Mouse (Mus musculus) limb, embryonic 14.5 days (tissue): Measurements from ENCODE around the gene Rpl36a-ps1. TPM values are rescaled to one million over a fixed set of nuclear protein-coding genes. Genes with fewer than 3 reads are reported as not detected.

Experiments
- ATAC-seq: fragments of 200-750 bp; cut with Nextera tagmentation; 2 replicates; pipeline ENCODE4 v1.8.0; 2017; ENCODE audit warnings: low read depth, moderate number of reproducible peaks, moderate TSS enrichment; ENCODE audit not compliant: low FRiP score
- DNase-seq: peaks from one replicate; pipeline ENCODE4 v3.0.0-alpha.2; 2015; ENCODE audit warnings: low spot score
- H3K27ac ChIP-seq: fragments of 300-500 bp; sonication (generic); replicated peaks from 2 replicates; pipeline ENCODE4 v1.5.1; 2014; ENCODE audit warnings: low read depth, mild to moderate bottlenecking, low read length, moderate library complexity, mixed read lengths
- H3K27me3 ChIP-seq: fragments of 300-500 bp; sonication (generic); 2 replicates; pipeline ENCODE4 v1.6.1; 2014; ENCODE audit warnings: low read length, mixed read lengths; ENCODE audit not compliant: control insufficient read depth, insufficient read depth
- H3K36me3 ChIP-seq: fragments of 300-500 bp; sonication (generic); 2 replicates; pipeline ENCODE4 v1.6.1; 2014; ENCODE audit warnings: mild to moderate bottlenecking, low read length, moderate library complexity, mixed read lengths; ENCODE audit not compliant: control insufficient read depth, insufficient read depth
- H3K4me1 ChIP-seq: fragments of 300-500 bp; sonication (generic); 2 replicates; pipeline ENCODE4 v1.6.1; 2014; ENCODE audit warnings: antibody characterized with exemption, low read length, mixed read lengths; ENCODE audit not compliant: control insufficient read depth, insufficient read depth
- H3K4me2 ChIP-seq: fragments of 300-500 bp; sonication (generic); replicated peaks from 2 replicates; pipeline ENCODE4 v1.6.1; 2014; ENCODE audit warnings: low read depth, mild to moderate bottlenecking, low read length, moderate library complexity; ENCODE audit not compliant: severe bottlenecking
- H3K4me3 ChIP-seq: fragments of 300-500 bp; sonication (generic); replicated peaks from 2 replicates; pipeline ENCODE4 v1.5.1; 2014; ENCODE audit warnings: low read length
- H3K9ac ChIP-seq: fragments of 300-500 bp; sonication (generic); 2 replicates; pipeline ENCODE4 v1.6.1; 2014; ENCODE audit warnings: mild to moderate bottlenecking, low read depth, low read length, moderate library complexity; ENCODE audit not compliant: severe bottlenecking
- H3K9me3 ChIP-seq: fragments of 300-500 bp; sonication (generic); 2 replicates; pipeline ENCODE4 v1.6.1; 2016; ENCODE audit warnings: low read length; ENCODE audit not compliant: control insufficient read depth
- POLR2A ChIP-seq: fragments of 200-500 bp; IDR thresholded peaks from 2 replicates; pipeline ENCODE4 v1.8.0; 2012; ENCODE audit warnings: inconsistent platforms, mild to moderate bottlenecking, moderate library complexity, borderline replicate concordance; ENCODE audit not compliant: insufficient read depth, insufficient read length; ENCODE audit errors: extremely low read depth
- WGBS: fragments of 180-500 bp; shearing (Covaris S2); extraction: QIAGEN DNeasy Blood & Tissue Kit; methylation state at CpG from one replicate; pipeline ENCODE4 v1.1.7; 2014; 5-methylcytosine and 5-hydroxymethylcytosine counted together
- polyA plus RNA-seq, 2 experiments: library from polyadenylated mRNA; depleted of rRNA in 1 of 2; stranded (reverse) in 1 of 2; unstranded in 1 of 2; fragments of >200 nt; fragmentation: Nextera tagmentation in 1 of 2; extraction: Ambion mirVana in 1 of 2; gene quantifications; 2 replicates each; pipeline versions ENCODE4 v1.2.1 to v1.2.3; 2012 to 2014

Gene Rpl36a-ps1
- polyA plus RNA-seq, 2 experiments, result 3.7 to 5.4 TPM

DNA sequence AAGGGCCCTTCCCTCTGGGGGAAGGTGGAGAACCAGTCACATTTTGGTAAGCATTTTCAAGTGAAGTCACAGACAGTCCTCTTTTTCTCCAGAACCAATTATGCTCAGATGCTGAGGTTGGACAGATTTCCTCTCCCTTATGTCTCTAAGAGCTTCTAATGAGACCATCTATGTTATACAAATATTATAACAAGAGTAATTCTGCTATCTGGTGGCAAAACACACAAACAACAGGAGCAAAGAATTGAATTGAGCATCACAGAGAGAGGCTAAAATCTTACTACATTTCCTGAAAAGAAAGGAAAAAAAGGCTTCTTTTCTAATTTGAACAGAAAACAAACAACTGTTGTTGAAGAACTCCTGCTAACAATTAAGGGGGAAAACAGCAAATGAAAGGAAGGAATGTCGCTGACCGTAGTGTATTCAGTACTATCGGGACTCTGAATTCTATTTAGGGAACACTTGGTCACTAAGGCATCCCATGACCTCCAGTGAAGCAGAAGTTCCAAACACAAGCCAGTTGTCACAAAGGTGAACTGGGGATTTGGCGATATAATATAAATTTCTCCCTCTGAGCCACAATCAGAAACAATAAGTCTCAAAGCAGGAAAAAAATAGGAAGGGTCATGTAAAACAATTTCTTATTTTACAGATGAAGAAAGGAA lies 42.4 kb downstream of the Rpl36a-ps1 start:
- 75% methylated on average over 4 of the region's 4 CpGs for WGBS
- no peak overlapping the region for H3K9ac ChIP-seq

More for the DNA sequence above, 42.4 kb downstream of the Rpl36a-ps1 start:
- Histone ChIP-seq H3K36me3 (no peaks in the 10 kb centered on the region), H3K27me3 (no peaks in the 10 kb centered on the region), H3K4me2 (no peak overlapping the region), H3K4me3 (no peak overlapping the region), H3K27ac (no peak overlapping the region), H3K4me1 (no peaks in the 10 kb centered on the region), H3K9me3 (no peaks in the 10 kb centered on the region)
- TF ChIP-seq POLR2A, result no peak
- ATAC-seq (no peak), DNase-seq (no peak)

Other genes starting within 250 kb of the Rpl36a-ps1 start
- gene Mzt1, start 51.8 kb upstream of the Rpl36a-ps1 start, polyA plus RNA-seq (2012; rRNA removed), result 53.2 and 56.0 TPM in 2 replicates
- gene Mzt1, start 51.8 kb upstream of the Rpl36a-ps1 start, polyA plus RNA-seq (2014; fragmentation: Nextera tagmentation; extraction: Ambion mirVana), result 44.3 and 48.4 TPM in 2 replicates
- 30.4 and 33.3 TPM in 2 replicates for gene Bora, start 51.9 kb upstream of the Rpl36a-ps1 start, polyA plus RNA-seq (2012; rRNA removed)
- gene Bora, start 51.9 kb upstream of the Rpl36a-ps1 start, polyA plus RNA-seq (2014; fragmentation: Nextera tagmentation; extraction: Ambion mirVana), result 45.5 and 48.6 TPM in 2 replicates
- gene Pibf1, start 105.1 kb upstream of the Rpl36a-ps1 start, polyA plus RNA-seq (2012; rRNA removed), result 7.2 and 9.8 TPM in 2 replicates
- gene Pibf1, start 105.1 kb upstream of the Rpl36a-ps1 start, polyA plus RNA-seq (2014; fragmentation: Nextera tagmentation; extraction: Ambion mirVana), result 14.5 and 17.7 TPM in 2 replicates
- 24.3 and 30.7 TPM in 2 replicates for gene Dis3, start 105.5 kb upstream of the Rpl36a-ps1 start, polyA plus RNA-seq (2012; rRNA removed)
- gene Dis3, start 105.5 kb upstream of the Rpl36a-ps1 start, polyA plus RNA-seq (2014; fragmentation: Nextera tagmentation; extraction: Ambion mirVana), result 37.6 and 47.4 TPM in 2 replicates